Mouse (Mus musculus): ENCODE data around the gene Pradc1. TPM values are rescaled to one million over a fixed set of nuclear protein-coding genes. Genes with fewer than 3 reads are reported as not detected.

Pradc1 gene
- polyA plus RNA-seq, 1 experiment from 2014 or later = 29.9 TPM

- ATAC-seq (ENCODE audit: low read depth) = peak; percentile 66
Observed at GRCm38 (mm10) chr6:85431274-85431841, 20.4 kb downstream of the Pradc1 start.

GRCm38 (mm10) chr6:85423836-85424379, 27.9 kb downstream of the Pradc1 start, which contains the start of gene Noto:
Noto (plus strand) TSS chr6:85423886.
- H3K27ac ChIP-seq (replicated peaks; ENCODE audit: low read depth, low read length) = no peak within 1 kb of the TSS
- H3K9me3 ChIP-seq (ENCODE audit: control insufficient read depth, low read length) = no peaks in the 10 kb centered on the region
- WGBS = 12% methylated on average over 20 of the region's 28 CpGs
- ATAC-seq (ENCODE audit: low read depth) (no peak), DNase-seq (ENCODE audit: low spot score) (no peak)
- H3K27me3 ChIP-seq (replicated peaks; ENCODE audit: control insufficient read depth, insufficient read depth, low read length) = peaks cover 24% of the 10 kb centered on the region
- no peaks in the 10 kb centered on the region for H3K36me3 ChIP-seq (ENCODE audit: control insufficient read depth, insufficient read depth, low read length)
- H3K4me1 ChIP-seq (ENCODE audit: control insufficient read depth, insufficient read depth, low read length) = no peaks in the 10 kb centered on the region
- no peak within 1 kb of the TSS for H3K4me2 ChIP-seq (ENCODE audit: low read depth, low read length)
- H3K9ac ChIP-seq (ENCODE audit: low read depth, low read length) = no peak within 1 kb of the TSS
- no peak within 1 kb of the TSS for H3K4me3 ChIP-seq (ENCODE audit: low read depth, low read length)

More at GRCm38 (mm10) chr6:85431274-85431841, 20.4 kb downstream of the Pradc1 start:
- H3K36me3 ChIP-seq (ENCODE audit: control insufficient read depth, insufficient read depth, low read length) = no peaks in the 10 kb centered on the region
- no peak overlapping the region for H3K27ac ChIP-seq (replicated peaks; ENCODE audit: low read depth, low read length)
- peak overlapping the region; percentile 84 for H3K9ac ChIP-seq (ENCODE audit: low read depth, low read length)
- peaks cover 6% of the 10 kb centered on the region; the same call in 1 of the 2 replicates for H3K4me1 ChIP-seq (ENCODE audit: control insufficient read depth, insufficient read depth, low read length)
- DNase-seq (ENCODE audit: low spot score) = no peak
- peak overlapping the region; percentile 95 for H3K4me3 ChIP-seq (ENCODE audit: low read depth, low read length)
- 42% methylated on average over 8 of the region's 8 CpGs for WGBS
- H3K27me3 ChIP-seq (replicated peaks; ENCODE audit: control insufficient read depth, insufficient read depth, low read length) = peaks cover 4% of the 10 kb centered on the region; the same call in 1 of the 2 replicates
- H3K4me2 ChIP-seq (ENCODE audit: low read depth, low read length) = peak overlapping the region; percentile 84
- no peaks in the 10 kb centered on the region for H3K9me3 ChIP-seq (ENCODE audit: control insufficient read depth, low read length)

- Histone ChIP-seq H3K4me3 (ENCODE audit: low read depth, low read length) (no peak overlapping the region), H3K4me1 (ENCODE audit: control insufficient read depth, insufficient read depth, low read length) (no peaks in the 10 kb centered on the region), H3K27me3 (replicated peaks; ENCODE audit: control insufficient read depth, insufficient read depth, low read length) (peaks cover 21% of the 10 kb centered on the region), H3K9me3 (ENCODE audit: control insufficient read depth, low read length) (no peaks in the 10 kb centered on the region), H3K36me3 (ENCODE audit: control insufficient read depth, insufficient read depth, low read length) (no peaks in the 10 kb centered on the region), H3K27ac (replicated peaks; ENCODE audit: low read depth, low read length) (no peak overlapping the region), H3K4me2 (ENCODE audit: low read depth, low read length) (no peak overlapping the region), H3K9ac (ENCODE audit: low read depth, low read length) (no peak overlapping the region)
- ATAC-seq (ENCODE audit: low read depth) (no peak), DNase-seq (ENCODE audit: low spot score) (no peak)
- 72% methylated on average over 2 of the region's 2 CpGs for WGBS
Observed at GRCm38 (mm10) chr6:85419150-85419549, 32.6 kb downstream of the Pradc1 start.

DNA sequence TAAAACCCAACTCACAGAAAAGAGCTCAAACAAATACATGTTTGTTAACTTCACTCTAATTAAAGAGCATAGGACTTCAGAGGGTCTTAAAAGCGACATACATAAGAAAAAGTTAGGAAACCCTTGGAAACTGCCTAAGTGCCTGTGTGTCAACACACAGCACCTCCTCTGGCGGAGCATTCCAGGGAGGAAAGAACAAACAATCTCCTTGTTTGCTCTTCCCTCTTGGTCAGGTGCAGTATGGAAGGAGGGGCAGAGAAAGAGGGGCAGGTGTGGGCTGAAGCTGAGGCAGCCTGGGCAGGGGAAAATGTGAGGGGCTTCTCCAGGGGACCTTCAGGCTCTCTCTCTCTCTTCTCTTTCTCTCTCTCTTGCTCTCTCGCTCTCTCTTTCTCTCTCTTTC, 35.9 kb downstream of the Pradc1 start:
- Histone ChIP-seq H3K27me3 (replicated peaks; ENCODE audit: control insufficient read depth, insufficient read depth, low read length) (0 out of 2 replicates have a peak, but pooled peaks cover 4% of the 10 kb centered on the region), H3K4me3 (ENCODE audit: low read depth, low read length) (no peak overlapping the region), H3K4me2 (ENCODE audit: low read depth, low read length) (no peak overlapping the region), H3K27ac (replicated peaks; ENCODE audit: low read depth, low read length) (no peak overlapping the region), H3K9me3 (ENCODE audit: control insufficient read depth, low read length) (no peaks in the 10 kb centered on the region), H3K4me1 (ENCODE audit: control insufficient read depth, insufficient read depth, low read length) (no peaks in the 10 kb centered on the region), H3K9ac (ENCODE audit: low read depth, low read length) (no peak overlapping the region), H3K36me3 (ENCODE audit: control insufficient read depth, insufficient read depth, low read length) (no peaks in the 10 kb centered on the region)
- WGBS = 62% methylated on average over 3 of the region's 3 CpGs
- ATAC-seq (ENCODE audit: low read depth) (no peak), DNase-seq (ENCODE audit: low spot score) (no peak)

- ATAC-seq (ENCODE audit: low read depth) (peak; percentile 85), DNase-seq (ENCODE audit: low spot score) (peak; percentile 86)
- no peaks in the 10 kb centered on the region for H3K4me1 ChIP-seq (ENCODE audit: control insufficient read depth, insufficient read depth, low read length)
- no peaks in the 10 kb centered on the region for H3K36me3 ChIP-seq (ENCODE audit: control insufficient read depth, insufficient read depth, low read length)
- H3K27ac ChIP-seq (replicated peaks; ENCODE audit: low read depth, low read length) = no peak overlapping the region
- H3K27me3 ChIP-seq (replicated peaks; ENCODE audit: control insufficient read depth, insufficient read depth, low read length) = peaks cover 39% of the 10 kb centered on the region
- 8% methylated on average over 13 of the region's 13 CpGs for WGBS
- peak overlapping the region; percentile 33 for H3K4me2 ChIP-seq (ENCODE audit: low read depth, low read length)
- H3K9me3 ChIP-seq (ENCODE audit: control insufficient read depth, low read length) = no peaks in the 10 kb centered on the region
- H3K4me3 ChIP-seq (ENCODE audit: low read depth, low read length) = peak overlapping the region; percentile 6; the same call in 1 of the 2 replicates
- peak overlapping the region; percentile 10; the same call in 1 of the 2 replicates for H3K9ac ChIP-seq (ENCODE audit: low read depth, low read length)
Observed at GRCm38 (mm10) chr6:85410771-85411273, 40.9 kb downstream of the Pradc1 start.

DNA sequence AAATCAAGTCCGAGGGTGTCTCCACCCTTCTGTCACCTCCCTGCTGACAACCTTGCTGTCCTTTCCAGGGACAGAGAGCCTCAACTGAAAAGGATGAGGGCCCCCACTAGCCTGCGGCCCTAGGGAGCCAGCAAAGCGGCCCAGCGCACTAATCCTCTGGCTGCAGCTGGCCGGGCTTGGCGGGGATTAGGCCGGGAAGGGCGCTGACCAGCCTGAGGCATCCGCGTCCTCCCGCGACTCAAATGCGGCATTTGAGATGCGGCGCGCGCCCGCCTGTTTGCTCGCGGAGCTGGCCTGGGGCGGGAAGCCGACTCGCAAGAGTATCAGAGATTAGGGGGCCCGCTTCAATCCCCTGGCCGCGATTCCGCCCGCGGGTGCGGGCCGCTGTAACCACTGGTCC, 42.8 kb downstream of the Pradc1 start:
- H3K4me1 ChIP-seq (ENCODE audit: control insufficient read depth, insufficient read depth, low read length) = no peaks in the 10 kb centered on the region
- H3K27me3 ChIP-seq (replicated peaks; ENCODE audit: control insufficient read depth, insufficient read depth, low read length) = peaks cover 37% of the 10 kb centered on the region
- H3K36me3 ChIP-seq (ENCODE audit: control insufficient read depth, insufficient read depth, low read length) = no peaks in the 10 kb centered on the region
- no peaks in the 10 kb centered on the region for H3K9me3 ChIP-seq (ENCODE audit: control insufficient read depth, low read length)
- peak overlapping the region; percentile 11; the same call in 1 of the 2 replicates for H3K4me3 ChIP-seq (ENCODE audit: low read depth, low read length)
- ATAC-seq (ENCODE audit: low read depth) = no peak
- peak overlapping the region; percentile 38 for H3K4me2 ChIP-seq (ENCODE audit: low read depth, low read length)
- H3K27ac ChIP-seq (replicated peaks; ENCODE audit: low read depth, low read length) = no peak overlapping the region
- no peak for DNase-seq (ENCODE audit: low spot score)
- 0 out of 2 replicates have a peak overlapping the region, but pooled peaks have one; percentile 32 for H3K9ac ChIP-seq (ENCODE audit: low read depth, low read length)
- 4% methylated on average over 19 of the region's 31 CpGs for WGBS

GRCm38 (mm10) chr6:85403039-85403438, 48.7 kb downstream of the Pradc1 start:
- 78% methylated on average over 10 of the region's 10 CpGs for WGBS

DNA sequence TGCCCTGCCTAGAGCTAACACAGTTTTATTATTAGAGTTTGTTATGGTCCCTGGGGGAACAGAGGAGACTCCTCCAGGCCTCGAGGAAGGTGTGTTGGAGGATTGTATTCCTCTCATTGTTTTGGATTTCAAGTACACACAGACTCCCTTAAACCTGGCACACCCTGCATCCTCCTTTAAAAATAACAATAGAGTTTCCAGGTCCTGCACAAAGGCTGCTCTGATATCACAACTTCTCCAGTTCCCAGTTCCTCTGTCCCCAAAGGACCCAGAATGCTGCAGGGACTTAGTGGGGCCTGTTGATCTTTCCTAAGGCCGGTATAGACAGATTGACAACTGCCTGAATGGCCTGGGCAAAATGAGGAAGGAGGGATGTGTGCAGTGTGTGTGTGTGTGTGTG, 49.2 kb downstream of the Pradc1 start:
- Histone ChIP-seq H3K36me3 (ENCODE audit: control insufficient read depth, insufficient read depth, low read length) (no peaks in the 10 kb centered on the region), H3K27ac (replicated peaks; ENCODE audit: low read depth, low read length) (no peak overlapping the region), H3K27me3 (replicated peaks; ENCODE audit: control insufficient read depth, insufficient read depth, low read length) (peaks cover 7% of the 10 kb centered on the region), H3K4me3 (ENCODE audit: low read depth, low read length) (no peak overlapping the region), H3K9ac (ENCODE audit: low read depth, low read length) (no peak overlapping the region), H3K4me1 (ENCODE audit: control insufficient read depth, insufficient read depth, low read length) (no peaks in the 10 kb centered on the region), H3K9me3 (ENCODE audit: control insufficient read depth, low read length) (no peaks in the 10 kb centered on the region), H3K4me2 (ENCODE audit: low read depth, low read length) (no peak overlapping the region)
- ATAC-seq (ENCODE audit: low read depth) (no peak), DNase-seq (ENCODE audit: low spot score) (no peak)
- WGBS = 41% methylated on average over 2 of the region's 2 CpGs

More at GRCm38 (mm10) chr6:85403039-85403438, 48.7 kb downstream of the Pradc1 start:
- Histone ChIP-seq H3K4me3 (ENCODE audit: low read depth, low read length) (no peak overlapping the region), H3K4me1 (ENCODE audit: control insufficient read depth, insufficient read depth, low read length) (no peaks in the 10 kb centered on the region), H3K9ac (ENCODE audit: low read depth, low read length) (no peak overlapping the region), H3K4me2 (ENCODE audit: low read depth, low read length) (no peak overlapping the region), H3K27ac (replicated peaks; ENCODE audit: low read depth, low read length) (no peak overlapping the region), H3K36me3 (ENCODE audit: control insufficient read depth, insufficient read depth, low read length) (no peaks in the 10 kb centered on the region), H3K9me3 (ENCODE audit: control insufficient read depth, low read length) (no peaks in the 10 kb centered on the region), H3K27me3 (replicated peaks; ENCODE audit: control insufficient read depth, insufficient read depth, low read length) (peaks cover 11% of the 10 kb centered on the region)
- ATAC-seq (ENCODE audit: low read depth) (no peak), DNase-seq (ENCODE audit: low spot score) (no peak)

Data from embryonic facial prominence, embryonic 14.5 days (tissue).